Mouse (Mus musculus) fat pad, adult 2 months (tissue): ENCODE data around the gene Arrdc4.

Experiments
- DNase-seq: peaks from one replicate; pipeline ENCODE4 v3.0.0-alpha.2; 2011; ENCODE audit warnings: low read depth, low spot score; ENCODE audit errors: extremely low read depth

The Arrdc4 gene

DNA sequence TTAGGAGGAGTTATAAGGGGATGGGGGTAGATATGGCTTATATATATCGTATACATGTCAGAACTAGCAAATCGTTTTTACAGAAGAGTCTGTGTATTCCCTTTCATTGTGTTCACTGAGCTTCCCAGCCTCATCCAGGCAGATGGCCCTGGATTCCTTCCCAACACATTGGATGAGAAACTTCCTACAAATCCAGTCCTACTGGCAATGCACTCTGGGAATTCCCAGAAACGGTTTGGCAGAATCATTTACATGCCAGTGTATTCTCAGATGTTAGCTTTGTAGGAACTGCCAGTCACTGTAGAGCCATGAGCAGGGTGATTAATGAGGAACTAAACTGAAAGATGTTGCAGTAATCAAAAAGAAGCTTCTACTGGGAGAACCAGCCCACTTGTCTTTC lies 36.6 kb downstream of the Arrdc4 start:
- DNase-seq = no peak

DNA sequence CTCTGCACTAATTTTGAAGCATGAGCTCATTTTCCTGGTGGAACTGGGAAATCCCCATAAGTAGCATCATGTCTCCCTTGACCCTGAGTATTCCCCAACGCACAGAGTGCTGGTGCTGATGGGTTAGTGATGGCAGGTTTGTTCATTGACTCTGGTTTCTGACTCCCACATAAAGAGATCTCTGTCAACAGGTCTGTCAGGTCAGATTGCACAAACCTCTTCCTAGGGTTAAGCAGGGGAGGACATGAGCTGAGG lies 39.8 kb downstream of the Arrdc4 start:
- no peak for DNase-seq

DNA sequence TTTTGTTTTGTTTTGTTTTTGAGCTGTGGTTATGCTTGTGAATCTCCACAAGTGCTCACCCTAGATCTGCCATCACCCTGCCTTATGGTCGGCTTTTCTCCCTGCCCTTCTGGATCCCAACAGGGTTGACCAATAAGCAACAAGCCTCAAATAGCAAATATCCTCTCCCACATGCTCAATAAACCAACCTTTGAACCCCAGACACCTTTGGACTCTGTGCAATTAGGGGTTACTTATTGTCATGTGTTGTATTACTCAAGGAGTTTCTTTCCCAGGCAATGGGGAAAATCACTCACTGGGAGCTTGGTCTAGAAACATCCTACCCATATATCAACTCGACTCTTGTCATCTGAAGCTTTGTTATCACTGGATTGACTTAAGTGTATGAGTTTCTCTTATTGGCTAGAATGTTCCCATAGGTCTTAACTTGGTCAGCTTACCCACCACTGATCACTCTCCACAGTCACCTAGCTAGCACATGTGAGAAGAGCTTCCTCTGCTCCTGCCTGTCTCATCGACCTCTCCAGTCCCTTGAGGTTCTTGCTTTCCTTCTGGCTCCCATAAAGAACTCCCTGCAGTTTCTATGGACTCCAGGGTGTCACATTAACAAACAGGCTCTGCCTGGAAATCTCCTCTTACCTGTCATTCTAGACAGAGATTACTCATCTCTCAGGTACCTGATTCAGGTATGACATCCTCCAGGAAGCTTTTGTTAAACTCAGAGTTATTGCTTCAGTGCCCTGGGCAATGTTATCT lies 40.3 kb downstream of the Arrdc4 start:
- DNase-seq = no peak

DNA sequence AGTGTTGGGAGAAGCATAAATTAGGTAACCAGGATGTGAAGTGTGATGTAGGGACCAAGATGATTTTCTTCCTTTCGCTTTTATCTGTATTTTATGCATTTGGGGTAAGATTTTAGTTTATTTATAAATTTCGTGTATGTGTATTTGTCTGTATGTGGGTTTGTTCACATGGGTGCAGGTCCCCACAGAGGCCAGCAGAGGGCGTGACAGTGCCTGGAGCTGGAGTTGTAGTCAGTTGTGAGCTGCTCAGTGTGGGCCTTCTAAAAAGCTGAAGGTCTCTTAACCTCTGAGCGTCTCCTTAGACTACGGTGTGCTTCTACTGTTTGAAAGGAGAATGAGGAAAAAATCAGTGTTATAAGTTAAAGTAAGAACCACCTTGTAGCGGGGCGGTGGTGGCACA lies 43.9 kb downstream of the Arrdc4 start:
- DNase-seq = no peak

DNA sequence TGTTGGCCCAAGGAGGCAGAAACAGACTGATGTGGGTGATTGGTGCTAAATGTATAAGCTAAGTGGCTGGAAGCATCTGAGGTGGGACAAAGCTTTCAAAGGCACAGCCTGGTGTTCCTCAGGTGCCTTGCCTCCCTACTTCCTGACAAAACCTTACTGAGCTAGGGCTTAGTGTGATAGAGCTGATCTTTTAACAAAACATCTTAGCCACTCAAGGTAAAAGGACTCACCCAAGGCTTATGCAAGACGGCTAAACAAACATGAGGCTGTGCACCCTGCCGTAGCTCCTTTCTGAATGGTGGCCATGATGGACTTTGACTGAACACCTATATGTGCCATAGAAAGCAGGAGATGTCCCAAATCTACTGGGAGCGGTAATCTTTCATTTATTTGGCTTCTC lies 51.7 kb downstream of the Arrdc4 start:
- no peak for DNase-seq

DNA sequence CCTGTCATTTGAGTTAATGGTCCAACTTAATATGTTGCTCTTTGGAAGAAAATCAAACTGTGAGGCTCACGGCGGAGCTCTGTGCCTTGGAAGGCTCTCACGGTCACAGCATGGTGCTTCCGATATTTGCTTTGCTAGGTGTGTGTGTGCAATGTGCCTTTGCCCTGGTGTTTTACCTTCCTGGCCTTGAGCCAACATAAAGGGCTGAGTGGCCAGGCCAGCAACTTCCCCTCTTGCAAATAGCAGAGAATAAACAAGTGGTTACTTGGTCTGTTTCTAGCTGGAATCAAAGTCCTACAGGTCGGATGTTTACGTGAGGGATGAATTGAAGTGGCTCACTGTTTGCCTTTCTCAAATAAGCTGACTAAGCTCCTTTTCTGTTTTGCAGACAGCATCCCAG lies 52.1 kb downstream of the Arrdc4 start:
- DNase-seq = no peak

DNA sequence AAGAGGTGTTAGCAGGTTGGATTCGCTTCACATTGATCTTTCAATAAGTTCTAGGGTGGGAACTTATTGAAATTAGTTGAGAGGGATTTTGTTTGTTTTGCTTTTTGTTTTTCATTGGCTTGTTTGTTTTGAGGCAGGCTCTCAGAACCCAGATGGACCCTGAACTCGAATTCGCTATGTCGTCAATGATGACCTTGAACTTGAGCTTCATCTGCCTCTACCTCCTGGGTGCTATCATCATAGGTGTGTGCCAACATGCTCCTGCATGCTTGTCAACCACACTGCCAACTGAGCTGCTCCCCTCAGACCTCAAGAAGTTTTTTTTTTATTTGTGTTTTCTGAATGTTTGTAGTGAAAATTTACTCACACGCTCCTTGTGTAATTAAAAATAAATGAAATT lies 52.6 kb downstream of the Arrdc4 start:
- no peak for DNase-seq

DNA sequence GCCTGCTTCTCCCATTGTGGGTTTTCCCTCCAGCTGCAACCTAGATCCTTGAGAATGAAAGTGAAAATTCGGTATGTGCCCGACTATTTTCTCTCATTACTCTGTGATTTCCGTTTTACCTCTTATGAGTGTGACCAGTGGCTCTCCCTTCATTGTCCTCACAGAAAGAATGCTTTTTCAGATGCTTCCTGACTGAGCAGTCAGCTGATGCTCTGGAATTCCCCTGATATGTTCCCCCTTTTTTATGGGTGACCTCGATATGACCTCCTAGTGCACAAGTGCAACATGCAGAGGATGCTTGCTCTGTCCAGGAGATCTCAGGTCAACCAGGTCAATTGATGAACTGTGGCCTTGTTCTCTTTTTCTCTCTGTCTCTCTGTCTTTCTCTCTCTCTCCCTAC lies 56.3 kb downstream of the Arrdc4 start:
- no peak for DNase-seq

DNA sequence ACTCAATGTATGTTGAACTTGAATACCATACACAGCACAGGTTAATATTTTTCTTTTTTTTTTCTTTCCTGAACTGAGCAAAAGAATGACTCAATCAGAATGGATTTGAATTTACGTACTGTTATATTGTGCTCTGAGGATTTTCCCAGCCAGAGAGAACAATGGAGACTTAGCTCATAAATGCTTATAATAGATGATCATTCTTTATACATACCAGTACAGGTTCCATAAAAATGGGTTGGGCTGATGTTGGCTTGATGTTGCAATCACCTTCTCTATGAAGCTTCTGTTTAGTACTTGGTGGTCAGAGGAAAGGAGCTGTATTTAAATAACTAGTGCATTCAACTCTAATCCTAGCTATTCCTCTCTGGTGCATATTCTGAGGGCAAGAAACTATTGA lies 57.6 kb downstream of the Arrdc4 start:
- no peak for DNase-seq

DNA sequence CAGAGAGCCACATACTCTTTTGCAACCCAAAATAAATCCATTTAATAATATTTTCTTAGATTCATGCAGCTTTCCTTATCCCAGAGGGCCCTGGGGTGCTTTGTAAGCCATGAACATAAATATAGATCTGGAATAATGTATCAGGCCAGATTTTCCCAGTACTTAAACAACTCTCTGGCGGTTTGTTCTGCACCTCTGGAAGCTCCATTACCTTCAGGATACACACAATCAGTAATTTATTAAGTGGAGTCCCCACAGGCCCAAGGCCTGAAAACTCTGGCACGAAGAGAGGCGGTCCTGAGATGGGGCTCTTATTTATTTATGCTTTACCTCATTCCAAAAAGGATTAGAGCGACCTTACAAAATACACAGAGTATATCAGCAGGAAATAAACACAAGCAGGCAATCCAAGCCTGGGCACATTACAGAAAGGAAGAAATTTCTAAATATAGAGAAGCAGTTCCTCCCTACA lies 61.9 kb downstream of the Arrdc4 start:
- no peak for DNase-seq
